Mouse (Mus musculus) neural tube, embryonic 14.5 days (tissue): ENCODE data around the gene Fgfr2. TPM values are rescaled to one million over a fixed set of nuclear protein-coding genes. Genes with fewer than 3 reads are reported as not detected.
A peak's percentile ranks its signal among the peaks of the same experiment; 100 is the strongest.

Source experiments
- ATAC-seq: fragments of 200-750 bp; cut with Nextera tagmentation; 2 replicates; pipeline ENCODE4 v1.8.0; 2017; ENCODE audit warnings: low read depth, mild to moderate bottlenecking, moderate TSS enrichment, moderate library complexity
- H3K27ac ChIP-seq: fragments of 300-500 bp; sonication (generic); 2 replicates; pipeline ENCODE4 v1.5.1; 2014; ENCODE audit warnings: low read depth, mild to moderate bottlenecking, control low read depth, low read length, moderate library complexity, mixed read lengths
- H3K27me3 ChIP-seq: fragments of 300-500 bp; sonication (generic); 2 replicates; pipeline ENCODE4 v1.6.1; 2014; ENCODE audit warnings: low read length; ENCODE audit not compliant: control insufficient read depth, insufficient read depth
- H3K36me3 ChIP-seq: fragments of 300-500 bp; sonication (generic); 2 replicates; pipeline ENCODE4 v1.6.1; 2014; ENCODE audit warnings: low read length, mixed read lengths; ENCODE audit not compliant: control insufficient read depth, insufficient read depth
- H3K4me1 ChIP-seq: fragments of 300-500 bp; sonication (generic); 2 replicates; pipeline ENCODE4 v1.6.1; 2014; ENCODE audit warnings: low read length; ENCODE audit not compliant: control insufficient read depth, insufficient read depth
- H3K4me2 ChIP-seq: fragments of 300-500 bp; sonication (generic); 2 replicates; pipeline ENCODE4 v1.6.1; 2014; ENCODE audit warnings: mild to moderate bottlenecking, low read depth, low read length, control low read depth
- H3K4me3 ChIP-seq: fragments of 300-500 bp; sonication (generic); 2 replicates; pipeline ENCODE4 v1.5.1; 2014; ENCODE audit warnings: low read depth, low read length, control low read depth, mixed read lengths
- H3K9ac ChIP-seq: fragments of 300-500 bp; sonication (generic); replicated peaks from 2 replicates; pipeline ENCODE4 v1.6.1; 2014; ENCODE audit warnings: low read depth, mild to moderate bottlenecking, control low read depth, low read length, mixed read lengths
- H3K9me3 ChIP-seq: fragments of 300-500 bp; sonication (generic); 2 replicates; pipeline ENCODE4 v1.6.1; 2016; ENCODE audit warnings: low read length; ENCODE audit not compliant: control insufficient read depth
- WGBS: fragments of 180-500 bp; shearing (Covaris S2); extraction: QIAGEN DNeasy Blood & Tissue Kit; methylation state at CpG from one replicate; pipeline ENCODE4 v1.1.7; 2014; 5-methylcytosine and 5-hydroxymethylcytosine counted together
- polyA plus RNA-seq: library from polyadenylated mRNA; unstranded; fragments of >200 nt; fragmentation: Nextera tagmentation; extraction: Ambion mirVana; gene quantifications from 2 replicates; pipeline ENCODE4 v1.2.1, GENCODE M21; 2014

Gene Fgfr2
- polyA plus RNA-seq, 1 experiment from 2014 or later, result 28.1 TPM

GRCm38 (mm10) chr7:130199317-130199716, 2923.8 kb downstream of the Fgfr2 start:
- H3K4me2 ChIP-seq, result no peak overlapping the region
- no peak overlapping the region for H3K27ac ChIP-seq
- no peaks in the 10 kb centered on the region; the same call in 1 of the 2 replicates for H3K4me1 ChIP-seq
- no peak for ATAC-seq
- H3K9ac ChIP-seq, result no peak overlapping the region
- WGBS, result 82% methylated on average over 5 of the region's 5 CpGs
- no peaks in the 10 kb centered on the region for H3K36me3 ChIP-seq
- no peaks in the 10 kb centered on the region for H3K9me3 ChIP-seq
- H3K27me3 ChIP-seq, result no peaks in the 10 kb centered on the region
- H3K4me3 ChIP-seq, result no peak overlapping the region

- H3K4me1 ChIP-seq, result peaks cover 3% of the 10 kb centered on the region; the same call in 1 of the 2 replicates
- H3K27ac ChIP-seq, result no peak overlapping the region
- no peak overlapping the region for H3K4me3 ChIP-seq
- WGBS, result 89% methylated on average over 2 of the region's 2 CpGs
- H3K27me3 ChIP-seq, result no peaks in the 10 kb centered on the region
- H3K4me2 ChIP-seq, result no peak overlapping the region
- H3K36me3 ChIP-seq, result no peaks in the 10 kb centered on the region
- H3K9me3 ChIP-seq, result no peaks in the 10 kb centered on the region
- H3K9ac ChIP-seq, result no peak overlapping the region
- no peak for ATAC-seq
Measured at GRCm38 (mm10) chr7:130195081-130195480, 2928.1 kb downstream of the Fgfr2 start.

GRCm38 (mm10) chr7:130190329-130190975, 2932.7 kb downstream of the Fgfr2 start:
- Histone ChIP-seq H3K36me3 (no peaks in the 10 kb centered on the region), H3K9ac (no peak overlapping the region), H3K9me3 (no peaks in the 10 kb centered on the region), H3K27me3 (no peaks in the 10 kb centered on the region), H3K4me1 (peaks cover 3% of the 10 kb centered on the region; the same call in 1 of the 2 replicates), H3K4me3 (no peak overlapping the region), H3K4me2 (no peak overlapping the region), H3K27ac (no peak overlapping the region)
- ATAC-seq, result no peak
- WGBS, result 20% methylated on average over 15 of the region's 15 CpGs

- peaks cover 3% of the 10 kb centered on the region; the same call in 1 of the 2 replicates for H3K4me1 ChIP-seq
- H3K9ac ChIP-seq, result no peak overlapping the region
- H3K9me3 ChIP-seq, result no peaks in the 10 kb centered on the region
- ATAC-seq, result no peak
- H3K4me2 ChIP-seq, result no peak overlapping the region
- H3K27ac ChIP-seq, result no peak overlapping the region
- no peaks in the 10 kb centered on the region for H3K27me3 ChIP-seq
- H3K36me3 ChIP-seq, result no peaks in the 10 kb centered on the region
- WGBS, result 38% methylated on average over 4 of the region's 4 CpGs
- no peak overlapping the region for H3K4me3 ChIP-seq
Measured at GRCm38 (mm10) chr7:130189901-130190300, 2933.2 kb downstream of the Fgfr2 start.

- Histone ChIP-seq H3K9me3 (no peaks in the 10 kb centered on the region), H3K36me3 (no peaks in the 10 kb centered on the region), H3K27ac (no peak overlapping the region), H3K9ac (no peak overlapping the region), H3K27me3 (no peaks in the 10 kb centered on the region), H3K4me2 (no peak overlapping the region), H3K4me3 (no peak overlapping the region), H3K4me1 (peaks cover 6% of the 10 kb centered on the region; the same call in 1 of the 2 replicates)
- WGBS, result 92% methylated on average over 2 of the region's 2 CpGs
- ATAC-seq, result no peak
Measured at GRCm38 (mm10) chr7:130188108-130188507, 2935.0 kb downstream of the Fgfr2 start.

- Histone ChIP-seq H3K4me2 (no peak overlapping the region), H3K36me3 (no peaks in the 10 kb centered on the region), H3K27ac (no peak overlapping the region), H3K27me3 (no peaks in the 10 kb centered on the region), H3K9ac (no peak overlapping the region), H3K4me3 (no peak overlapping the region), H3K9me3 (no peaks in the 10 kb centered on the region), H3K4me1 (0 out of 2 replicates have a peak, but pooled peaks cover 4% of the 10 kb centered on the region)
- WGBS, result 88% methylated on average over 5 of the region's 5 CpGs
- no peak for ATAC-seq
Measured at GRCm38 (mm10) chr7:130184864-130185263, 2938.3 kb downstream of the Fgfr2 start.

- peak; percentile 24; the same call in 1 of the 2 replicates for ATAC-seq
- 29% methylated on average over 5 of the region's 5 CpGs for WGBS
- no peaks in the 10 kb centered on the region for H3K9me3 ChIP-seq
- no peak overlapping the region for H3K4me3 ChIP-seq
- 0 out of 2 replicates have a peak, but pooled peaks cover 4% of the 10 kb centered on the region for H3K4me1 ChIP-seq
- H3K9ac ChIP-seq, result no peak overlapping the region
- H3K4me2 ChIP-seq, result no peak overlapping the region
- H3K27me3 ChIP-seq, result no peaks in the 10 kb centered on the region
- H3K27ac ChIP-seq, result no peak overlapping the region
- H3K36me3 ChIP-seq, result no peaks in the 10 kb centered on the region
Measured at GRCm38 (mm10) chr7:130183960-130184359, 2939.2 kb downstream of the Fgfr2 start.

- Histone ChIP-seq H3K36me3 (no peaks in the 10 kb centered on the region), H3K9me3 (no peaks in the 10 kb centered on the region), H3K4me2 (peak overlapping the region; percentile 14; the same call in 1 of the 2 replicates), H3K9ac (no peak overlapping the region), H3K27me3 (no peaks in the 10 kb centered on the region), H3K27ac (no peak overlapping the region), H3K4me1 (0 out of 2 replicates have a peak, but pooled peaks cover 4% of the 10 kb centered on the region), H3K4me3 (no peak overlapping the region)
- WGBS, result 29% methylated on average over 18 of the region's 18 CpGs
- ATAC-seq, result no peak
Measured at GRCm38 (mm10) chr7:130182551-130182950, 2940.6 kb downstream of the Fgfr2 start.

- H3K9ac ChIP-seq, result no peak overlapping the region
- WGBS, result 68% methylated on average over 3 of the region's 3 CpGs
- no peaks in the 10 kb centered on the region for H3K36me3 ChIP-seq
- H3K27ac ChIP-seq, result no peak overlapping the region
- no peak overlapping the region for H3K4me3 ChIP-seq
- 0 out of 2 replicates have a peak, but pooled peaks cover under 1% of the 10 kb centered on the region for H3K4me1 ChIP-seq
- H3K9me3 ChIP-seq, result no peaks in the 10 kb centered on the region
- H3K27me3 ChIP-seq, result no peaks in the 10 kb centered on the region
- H3K4me2 ChIP-seq, result no peak overlapping the region
- no peak for ATAC-seq
Measured at GRCm38 (mm10) chr7:130178991-130179390, 2944.2 kb downstream of the Fgfr2 start.
